Mouse (Mus musculus) embryonic fibroblast, embryonic 13.5 days (primary cell): Measurements from ENCODE around the gene Klhdc4. TPM values are rescaled to one million over a fixed set of nuclear protein-coding genes. Genes with fewer than 3 reads are reported as not detected.

Source experiments
- H3K27ac ChIP-seq: 2 replicates; pipeline ENCODE4 v1.5.1; 2012; ENCODE audit warnings: low read length, control low read depth, inconsistent platforms; ENCODE audit not compliant: insufficient read depth
- H3K4me1 ChIP-seq: 2 replicates; pipeline ENCODE4 v1.6.1; 2011; ENCODE audit warnings: low read length; ENCODE audit not compliant: control insufficient read depth, insufficient read depth
- H3K4me3 ChIP-seq: 2 replicates; pipeline ENCODE4 v1.5.1; 2011; ENCODE audit warnings: mild to moderate bottlenecking, control low read depth, low read length; ENCODE audit not compliant: insufficient read depth
- CTCF ChIP-seq: IDR thresholded peaks from 2 replicates; pipeline ENCODE4 v1.5.1; 2011; ENCODE audit warnings: mild to moderate bottlenecking, control low read depth, low read length, moderate library complexity, borderline replicate concordance; ENCODE audit not compliant: insufficient read depth
- POLR2A ChIP-seq: IDR thresholded peaks from 2 replicates; pipeline ENCODE4 v1.6.1; 2011; ENCODE audit warnings: low read depth, mild to moderate bottlenecking, control low read depth, low read length, moderate library complexity
- polyA plus RNA-seq: library from polyadenylated mRNA; stranded (reverse); fragments of >200 nt; gene quantifications from 2 replicates; pipeline ENCODE4 v1.2.4, GENCODE M21; 2011; ENCODE audit warnings: low read depth; ENCODE audit not compliant: missing spikeins, insufficient read length

Klhdc4 gene
- polyA plus RNA-seq, 1 experiment = 26.4 TPM

DNA sequence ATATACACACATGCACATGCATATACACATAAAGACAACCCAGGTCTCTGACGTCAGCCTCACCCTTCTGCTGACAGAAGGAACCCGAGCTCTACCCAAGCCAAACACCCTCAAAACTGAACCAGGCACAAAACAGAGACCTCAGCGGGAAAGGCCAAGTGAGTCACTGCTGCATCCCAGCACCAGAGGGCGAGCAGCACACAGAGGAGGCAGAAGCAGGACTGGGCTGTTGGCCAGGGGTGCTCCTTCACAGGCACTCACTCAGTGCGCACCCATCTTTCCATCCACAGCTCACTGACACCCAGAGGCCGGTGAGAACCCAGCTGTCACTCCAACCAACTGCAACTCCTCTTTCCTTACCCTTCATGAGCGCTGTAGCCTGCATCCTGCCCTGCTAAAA lies 11.1 kb downstream of the Klhdc4 start:
- no peak overlapping the region for H3K27ac ChIP-seq
- no peak overlapping the region for H3K4me3 ChIP-seq
- peaks cover 3% of the 10 kb centered on the region; the same call in 1 of the 2 replicates for H3K4me1 ChIP-seq
- TF ChIP-seq POLR2A (no peak), CTCF (peak; percentile 67; the same call in 1 of the 2 replicates)

DNA sequence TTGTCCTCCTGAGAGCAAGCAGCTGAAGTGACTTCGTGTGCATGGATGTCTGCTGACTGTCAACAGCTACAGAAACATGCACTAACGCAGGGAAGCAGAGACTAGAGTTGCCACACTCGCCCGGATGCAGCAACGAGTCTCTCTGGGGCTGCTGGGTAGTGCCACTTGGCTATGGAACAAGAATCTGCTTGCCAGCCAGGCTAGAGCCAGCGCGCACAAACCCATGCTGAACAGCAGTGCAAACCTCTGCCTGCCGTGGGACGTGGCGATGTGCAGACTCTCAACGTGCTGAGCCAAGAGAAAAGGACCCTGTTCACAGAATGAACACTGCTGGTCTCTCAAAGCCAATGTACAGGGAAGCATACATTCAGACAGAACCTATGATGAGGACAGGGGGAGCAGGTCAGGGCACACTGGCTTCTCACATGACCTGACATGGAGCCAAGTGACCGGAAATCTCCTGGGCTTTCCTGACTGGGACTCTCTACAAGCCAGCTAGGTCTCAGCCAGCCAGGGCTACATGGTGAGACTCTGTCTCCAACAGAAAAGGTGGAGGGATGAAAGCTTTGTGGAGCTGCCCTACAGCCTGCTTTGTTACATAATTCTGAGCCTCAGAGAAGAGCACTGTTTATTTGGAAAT lies 17.3 kb downstream of the Klhdc4 start:
- H3K4me3 ChIP-seq = no peak overlapping the region
- TF ChIP-seq CTCF = no peak
- no peak for TF ChIP-seq POLR2A
- H3K27ac ChIP-seq = no peak overlapping the region
- no peaks in the 10 kb centered on the region for H3K4me1 ChIP-seq

DNA sequence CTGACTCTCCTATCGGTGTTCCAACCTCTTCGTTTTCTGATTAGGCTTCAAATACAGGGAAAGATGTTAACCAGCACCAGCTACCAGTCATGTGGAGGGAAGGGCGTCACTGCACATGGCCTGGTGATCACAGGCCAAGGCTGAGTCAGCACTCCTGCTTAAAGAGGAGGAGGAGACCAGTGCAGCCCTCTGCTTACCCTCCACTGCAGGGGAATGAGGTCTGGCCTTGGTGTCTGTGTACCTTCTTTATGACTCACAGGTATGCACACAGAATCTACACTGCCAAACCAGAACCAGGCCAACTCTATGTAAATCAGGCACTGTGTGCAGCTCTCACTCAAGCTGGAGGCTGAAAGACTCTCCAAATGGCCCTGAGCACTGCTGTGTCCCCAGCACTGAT lies 17.9 kb downstream of the Klhdc4 start:
- Histone ChIP-seq H3K27ac (no peak overlapping the region), H3K4me3 (no peak overlapping the region), H3K4me1 (no peaks in the 10 kb centered on the region)
- TF ChIP-seq POLR2A (no peak), CTCF (no peak)

DNA sequence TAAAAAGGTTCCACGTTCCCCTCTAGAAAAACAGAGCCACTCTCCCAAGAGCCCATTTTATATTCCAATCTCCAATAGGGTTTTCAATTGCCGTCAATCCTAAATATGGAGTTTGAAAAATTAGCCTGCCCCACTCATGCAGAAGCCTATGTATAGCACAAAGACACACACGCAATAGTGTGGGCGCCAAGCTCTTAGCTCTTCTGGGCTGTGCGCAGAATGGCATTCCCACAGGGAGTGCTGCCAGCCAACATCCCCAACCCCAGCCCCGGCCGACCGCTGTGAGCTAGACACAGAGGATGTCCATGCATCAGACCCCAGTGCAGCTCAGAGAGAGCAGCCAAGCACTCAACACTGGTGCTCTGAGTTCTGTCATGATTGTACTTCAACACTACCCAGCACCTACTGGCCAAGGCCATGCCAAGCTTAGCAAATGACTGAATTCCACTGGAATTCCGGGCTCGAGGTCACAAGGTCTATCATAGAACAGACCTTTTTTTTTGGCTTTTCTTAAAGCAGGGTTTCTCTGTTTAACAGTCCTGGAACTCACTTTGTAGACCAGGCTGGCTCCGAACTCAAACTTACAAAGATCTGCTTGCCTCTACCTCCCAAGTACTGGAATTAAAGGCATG lies 19.7 kb downstream of the Klhdc4 start:
- H3K27ac ChIP-seq = no peak overlapping the region
- TF ChIP-seq POLR2A = no peak
- TF ChIP-seq CTCF = no peak
- H3K4me3 ChIP-seq = no peak overlapping the region
- H3K4me1 ChIP-seq = no peaks in the 10 kb centered on the region

DNA sequence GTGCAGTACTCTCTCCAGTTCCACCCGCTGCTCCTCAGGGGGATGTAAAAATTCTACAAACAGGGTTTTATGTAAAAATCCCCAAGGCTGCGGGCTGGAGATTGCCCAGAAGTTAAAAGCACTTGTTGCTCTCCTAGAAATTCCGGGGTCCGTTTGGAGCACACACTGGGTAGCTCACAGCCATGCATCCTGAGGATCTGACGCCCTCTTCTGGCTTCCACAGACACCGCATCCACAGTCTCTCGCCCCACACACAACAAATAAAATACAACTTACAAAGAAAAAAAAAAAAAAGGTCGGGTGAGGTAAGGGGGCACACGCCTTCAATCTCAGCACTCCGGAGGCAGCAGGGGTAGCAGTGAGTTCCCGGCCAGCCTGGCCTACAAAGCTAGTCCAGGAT lies 21.3 kb downstream of the Klhdc4 start:
- Histone ChIP-seq H3K27ac (no peak overlapping the region), H3K4me1 (no peaks in the 10 kb centered on the region), H3K4me3 (no peak overlapping the region)
- TF ChIP-seq POLR2A = no peak
- peak; percentile 26; the same call in 1 of the 2 replicates for TF ChIP-seq CTCF

DNA sequence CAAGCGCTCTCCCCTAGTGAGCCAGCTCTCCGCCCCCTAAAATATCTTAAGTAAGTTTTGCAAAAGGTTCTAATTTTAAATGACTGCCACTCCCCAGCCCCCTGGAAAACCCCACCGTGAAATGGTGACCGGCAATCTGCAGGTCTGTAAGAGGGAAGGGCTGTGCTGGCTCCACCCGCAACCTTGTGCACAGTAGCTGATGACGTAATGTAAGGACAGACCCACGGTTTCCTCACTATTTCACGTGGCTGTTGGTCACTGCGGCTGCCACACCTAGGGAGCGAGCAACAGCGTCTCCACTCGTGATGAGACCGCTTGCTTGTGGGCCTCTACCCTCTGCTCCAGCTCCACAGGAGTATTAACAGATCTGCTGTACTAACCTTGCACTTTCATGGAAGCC lies 23.2 kb downstream of the Klhdc4 start:
- Histone ChIP-seq H3K27ac (no peak overlapping the region), H3K4me3 (no peak overlapping the region), H3K4me1 (no peaks in the 10 kb centered on the region)
- TF ChIP-seq CTCF (no peak), POLR2A (no peak)

DNA sequence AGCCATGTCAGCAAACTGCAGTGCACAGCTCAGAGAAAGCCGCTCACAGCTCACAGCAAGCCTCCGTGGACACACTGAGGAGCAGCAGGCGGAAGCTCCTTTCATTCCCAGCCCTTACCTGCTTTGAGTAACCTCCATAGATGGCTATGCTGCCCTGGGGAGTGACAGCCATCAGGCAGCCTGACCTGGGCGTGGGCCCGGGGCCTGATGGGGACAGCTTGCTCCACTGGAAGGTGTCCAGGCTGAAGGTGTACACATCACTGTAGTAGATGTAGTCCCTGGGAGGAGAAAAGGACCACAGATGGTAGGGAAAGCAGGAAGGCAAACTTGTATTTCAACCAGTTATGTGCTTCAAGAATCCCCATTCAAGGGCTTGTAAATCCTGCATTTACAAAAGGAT lies 24.5 kb downstream of the Klhdc4 start:
- TF ChIP-seq POLR2A (no peak), CTCF (no peak)
- Histone ChIP-seq H3K27ac (no peak overlapping the region), H3K4me3 (no peak overlapping the region), H3K4me1 (no peaks in the 10 kb centered on the region)

DNA sequence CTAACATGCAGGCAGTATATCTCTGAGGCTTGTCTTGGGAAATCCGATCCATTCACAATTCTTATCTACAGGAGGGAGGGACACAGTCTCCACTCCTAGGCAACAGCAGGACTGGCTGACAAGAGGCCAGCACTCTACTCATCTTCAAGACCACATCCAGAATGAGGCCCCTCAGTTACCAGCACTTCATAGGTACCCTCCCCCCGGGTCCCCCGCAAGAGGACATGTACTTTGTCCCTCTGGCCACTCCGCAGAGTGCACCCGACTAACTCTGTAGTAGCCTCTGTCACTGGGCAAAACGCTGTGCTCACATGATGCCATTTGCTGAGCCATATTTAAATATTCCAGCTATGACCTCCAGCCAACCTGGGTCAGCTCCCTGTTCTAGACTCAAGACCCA lies 31.0 kb downstream of the Klhdc4 start:
- TF ChIP-seq CTCF = no peak
- TF ChIP-seq POLR2A = no peak
- no peak overlapping the region for H3K27ac ChIP-seq

DNA sequence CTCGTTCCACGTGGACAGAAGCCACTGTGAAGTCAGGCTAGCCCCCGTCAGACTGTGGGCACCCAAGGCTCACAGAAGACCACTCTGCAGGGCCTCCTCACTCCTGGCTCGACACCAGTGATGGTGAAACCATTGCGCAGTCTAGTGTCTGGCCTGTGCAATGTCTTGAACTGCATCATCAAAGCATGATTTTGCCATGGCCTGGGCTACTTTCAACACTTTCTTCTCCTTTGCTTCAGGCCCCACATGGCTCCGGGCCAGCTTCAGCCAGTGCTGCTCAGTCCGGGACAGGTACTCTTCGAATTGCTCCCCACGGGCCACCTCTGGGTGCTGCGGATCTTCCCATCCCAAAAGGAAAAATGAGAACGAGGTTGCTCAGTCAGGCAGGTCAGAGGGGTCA lies 33.0 kb downstream of the Klhdc4 start:
- no peak overlapping the region for H3K4me3 ChIP-seq
- no peaks in the 10 kb centered on the region for H3K4me1 ChIP-seq
- H3K27ac ChIP-seq = no peak overlapping the region
- TF ChIP-seq CTCF (no peak), POLR2A (no peak)

More for the DNA sequence above, 31.0 kb downstream of the Klhdc4 start:
- no peak overlapping the region for H3K4me3 ChIP-seq
- H3K4me1 ChIP-seq = no peaks in the 10 kb centered on the region

DNA sequence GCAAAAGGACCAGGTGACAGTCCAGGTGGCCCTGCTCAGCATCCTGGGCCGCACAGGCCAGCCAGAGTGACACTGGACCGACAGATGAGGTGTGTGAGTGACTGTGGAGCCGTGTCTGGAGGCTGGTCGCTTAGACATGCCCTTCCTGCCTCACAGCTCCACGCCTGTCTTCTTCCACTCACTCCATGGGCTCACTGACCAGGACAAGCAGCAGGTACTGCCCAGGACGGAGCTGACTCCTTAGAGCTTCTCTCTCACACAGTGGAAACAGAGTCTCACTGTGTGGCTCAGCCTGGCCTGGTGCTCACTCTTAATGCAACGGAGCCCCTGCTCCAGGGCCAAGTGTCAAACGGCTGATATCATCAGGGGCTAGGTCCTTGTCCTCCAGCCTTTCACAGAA lies 33.9 kb downstream of the Klhdc4 start:
- Histone ChIP-seq H3K4me3 (no peak overlapping the region), H3K4me1 (no peaks in the 10 kb centered on the region)
- TF ChIP-seq CTCF (no peak), POLR2A (no peak)

DNA sequence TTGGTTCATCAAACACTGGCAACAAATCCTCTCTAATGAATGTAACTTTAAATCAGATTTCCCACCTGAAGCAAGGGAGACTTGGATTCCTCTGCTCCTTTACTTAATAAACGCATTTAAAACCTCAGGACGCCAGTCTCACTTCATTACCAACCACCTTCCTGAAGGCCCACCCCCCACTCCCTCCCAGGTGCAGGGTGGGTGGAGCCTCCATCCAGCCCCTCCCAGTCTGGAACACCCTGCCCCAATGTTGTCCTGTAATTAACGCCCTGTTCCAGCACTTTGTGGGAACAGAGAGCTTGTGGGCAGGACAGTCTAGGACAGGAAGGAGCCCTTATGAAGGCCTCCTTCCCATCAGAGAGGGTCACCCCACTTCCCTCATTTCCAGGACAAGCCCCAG lies 35.2 kb downstream of the Klhdc4 start:
- Histone ChIP-seq H3K4me3 (no peak overlapping the region), H3K27ac (no peak overlapping the region), H3K4me1 (no peaks in the 10 kb centered on the region)
- TF ChIP-seq POLR2A (no peak), CTCF (no peak)

More for the DNA sequence above, 33.9 kb downstream of the Klhdc4 start:
- no peak overlapping the region for H3K27ac ChIP-seq
